24 mouse cellular contexts compared by ENCODE assay signal in the genomic region with DNA sequence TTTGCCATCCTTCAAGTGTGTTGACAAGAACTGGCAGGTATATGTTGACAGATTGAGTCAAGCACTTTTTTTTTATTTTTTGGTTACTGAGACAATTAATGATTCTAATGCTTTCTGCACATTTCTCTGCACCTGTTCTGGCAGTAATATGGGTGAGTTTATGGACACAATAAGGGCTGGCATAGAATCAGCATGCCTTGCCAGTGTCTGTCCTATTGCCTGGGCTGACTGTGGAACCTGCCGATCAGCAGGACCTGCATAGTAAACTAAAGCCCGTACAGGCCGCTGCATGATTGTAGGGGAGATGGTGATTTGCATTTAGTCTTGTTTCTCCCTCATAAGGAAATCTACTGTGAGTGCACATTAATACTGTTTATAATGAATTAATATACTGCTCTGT.
DNase-seq lines count a peak whose midpoint lies in the region; ATAC-seq lines count a peak whose summit lies in the region.
"Had no signal": no experiment of that assay in that cellular context is flagged by ENCODE, and none has a peak within 500 bp of the region (broad histone marks: within the 10 kb centered on the region; RNA-seq: fewer than 3 reads in every experiment).

No protein-coding gene starts in this region.

- DNase-seq in heart, postnatal 14 days, result no peak
- DNase-seq in cerebellum, adult 11 months, result peak; percentile 14
- DNase-seq in cerebellum, adult 18-20 months, result peak; percentile 41 to 42
- peak; percentile 40 to 64 for DNase-seq in cerebellum, postnatal 25 days
- DNase-seq in frontal cortex, adult 2 months (ENCODE audit: extremely low spot score in 1 of 2, low spot score in 1 of 2), result no peak
- DNase-seq in gastrocnemius, postnatal 36 days, result no peak
- DNase-seq: adrenal gland, postnatal 14 days; embryo, embryonic 11 days; kidney, adult 9 months; kidney, postnatal 36 days; layer of hippocampus, postnatal 36 days; right cerebral cortex, postnatal 4 days; thymus, adult 2 months; thymus, postnatal 4 days had no signal

- no peaks in the 10 kb centered on the region for H3K27me3 ChIP-seq in heart, embryonic 14.5 days (ENCODE audit: control insufficient read depth, insufficient read depth, low read length)
- H3K27me3 ChIP-seq: embryonic facial prominence, embryonic 13.5 days; midbrain, embryonic 15.5 days; neural tube, embryonic 12.5 days had no signal

- peak overlapping the region; percentile 79; a peak in 3 of 4 replicates for H3K27ac ChIP-seq in heart, embryonic 14.5 days (replicated peaks in 1 of 2; ENCODE audit: control insufficient read depth in 1 of 2, insufficient read depth in 1 of 2, low read depth in 2 of 2, low read length in 2 of 2)
- H3K27ac ChIP-seq: embryonic facial prominence, embryonic 13.5 days; hindbrain, postnatal 0 days; macrophage; midbrain, embryonic 15.5 days; neural tube, embryonic 12.5 days had no signal

- no peak overlapping the region for H3K9ac ChIP-seq in heart, embryonic 14.5 days (ENCODE audit: low read length)
- H3K9ac ChIP-seq: embryonic facial prominence, embryonic 13.5 days; midbrain, embryonic 15.5 days; neural tube, embryonic 12.5 days had no signal

- H3K4me2 ChIP-seq in heart, embryonic 14.5 days (ENCODE audit: low read length), result no peak overlapping the region
- H3K4me2 ChIP-seq: embryonic facial prominence, embryonic 13.5 days; midbrain, embryonic 15.5 days; neural tube, embryonic 12.5 days had no signal

- no peaks in the 10 kb centered on the region for H3K9me3 ChIP-seq in heart, embryonic 14.5 days (ENCODE audit: control insufficient read depth, low read length)
- H3K9me3 ChIP-seq: embryonic facial prominence, embryonic 13.5 days; midbrain, embryonic 15.5 days; neural tube, embryonic 12.5 days had no signal

- no peak overlapping the region for H3K4me3 ChIP-seq in heart, embryonic 14.5 days (ENCODE audit: control insufficient read depth in 1 of 2, insufficient read depth in 1 of 2, low read depth in 1 of 2, low read length in 2 of 2)
- H3K4me3 ChIP-seq: embryonic facial prominence, embryonic 13.5 days; heart, adult 2 months; midbrain, embryonic 15.5 days; neural tube, embryonic 12.5 days had no signal

- no peak for ATAC-seq in heart, embryonic 14.5 days (ENCODE audit: insufficient number of reproducible peaks, insufficient read depth, low FRiP score, low read depth)
- ATAC-seq: activated CD4-positive, CD25-positive, alpha-beta regulatory T cell, adult 4 months; forebrain, embryonic 14.5 days; hindbrain, postnatal 0 days; intestine, embryonic 16.5 days; midbrain, embryonic 15.5 days had no signal

- no peaks in the 10 kb centered on the region for H3K36me3 ChIP-seq in heart, embryonic 14.5 days (ENCODE audit: control insufficient read depth, insufficient read depth, low read length)
- H3K36me3 ChIP-seq: embryonic facial prominence, embryonic 13.5 days; midbrain, embryonic 15.5 days; neural tube, embryonic 12.5 days had no signal

- WGBS in heart, embryonic 14.5 days, result 85% methylated on average over 3 of the region's 3 CpGs

- intact Hi-C loops in heart, postnatal 14 days (cut with DNase I), result loop anchor here (5.0 kb wide), 1 partner anchor 262 kb away; the partner anchor contains the start of gene Fosl2
- intact Hi-C loops in gastrocnemius, postnatal 36 days (cut with DNase I), result no loop called here

- peaks cover 10 to 20% of the 10 kb centered on the region in 2 experiments for H3K4me1 ChIP-seq in heart, embryonic 14.5 days (ENCODE audit: control insufficient read depth in 2 of 2, insufficient read depth in 2 of 2, low read length in 2 of 2)
- H3K4me1 ChIP-seq: midbrain, embryonic 15.5 days; neural tube, embryonic 12.5 days had no signal

Comparison
In these comparisons a context has a peak if more than half of its experiments do, and no peak if none do; other contexts are left out.
1. DNase-seq: peak in cerebellum, adult 11 months (single experiment), cerebellum, adult 18-20 months (2 of 2) and cerebellum, postnatal 25 days (2 of 2); none in heart, postnatal 14 days (0 of 2), frontal cortex, adult 2 months (0 of 2) and gastrocnemius, postnatal 36 days (0 of 2).